Mouse (Mus musculus) forebrain, embryonic 13.5 days (tissue): ENCODE results near the gene Rab1a. TPM values are rescaled to one million over a fixed set of nuclear protein-coding genes. Genes with fewer than 3 reads are reported as not detected.
A peak's percentile ranks its signal among the peaks of the same experiment; 100 is the strongest.

Experiments
- ATAC-seq: fragments of 200-750 bp; cut with Nextera tagmentation; 2 replicates; pipeline ENCODE4 v1.8.0; 2017
- H3K27ac ChIP-seq: fragments of 300-500 bp; sonication (generic); 2 replicates; pipeline ENCODE4 v1.5.1; 2015; ENCODE audit warnings: inconsistent platforms, mild to moderate bottlenecking, moderate library complexity
- H3K27me3 ChIP-seq: fragments of 300-500 bp; sonication (generic); 2 replicates; pipeline ENCODE4 v1.6.1; 2015; ENCODE audit warnings: mild to moderate bottlenecking, inconsistent platforms
- H3K36me3 ChIP-seq: fragments of 300-500 bp; sonication (generic); 2 replicates; pipeline ENCODE4 v1.6.1; 2015; ENCODE audit warnings: mild to moderate bottlenecking, inconsistent platforms; ENCODE audit not compliant: poor library complexity, severe bottlenecking
- H3K4me1 ChIP-seq: fragments of 300-500 bp; sonication (generic); 2 replicates; pipeline ENCODE4 v1.6.1; 2015; ENCODE audit warnings: inconsistent platforms
- H3K4me2 ChIP-seq: fragments of 300-500 bp; sonication (generic); 2 replicates; pipeline ENCODE4 v1.6.1; 2015; ENCODE audit warnings: inconsistent platforms, mild to moderate bottlenecking, moderate library complexity
- H3K4me3 ChIP-seq: fragments of 300-500 bp; sonication (generic); 2 replicates; pipeline ENCODE4 v1.5.1; 2015; ENCODE audit warnings: mild to moderate bottlenecking, inconsistent platforms
- H3K9ac ChIP-seq: fragments of 300-500 bp; sonication (generic); 2 replicates; pipeline ENCODE4 v1.6.1; 2015; ENCODE audit warnings: mild to moderate bottlenecking, inconsistent platforms
- H3K9me3 ChIP-seq: fragments of 300-500 bp; sonication (generic); replicated peaks from 2 replicates; pipeline ENCODE4 v1.6.1; 2016; ENCODE audit warnings: inconsistent platforms
- WGBS: fragments of 180-500 bp; shearing (Covaris S2); methylation state at CpG from one replicate; pipeline ENCODE4 v1.1.7; 2015; 5-methylcytosine and 5-hydroxymethylcytosine counted together
- polyA plus RNA-seq: library from polyadenylated mRNA; unstranded; fragments of >200 nt; fragmentation: Nextera tagmentation; extraction: Ambion mirVana; gene quantifications from 2 replicates; pipeline ENCODE4 v1.2.1, GENCODE M21; 2015

Gene Rab1a
- polyA plus RNA-seq, 1 experiment from 2014 or later = 300 TPM

DNA sequence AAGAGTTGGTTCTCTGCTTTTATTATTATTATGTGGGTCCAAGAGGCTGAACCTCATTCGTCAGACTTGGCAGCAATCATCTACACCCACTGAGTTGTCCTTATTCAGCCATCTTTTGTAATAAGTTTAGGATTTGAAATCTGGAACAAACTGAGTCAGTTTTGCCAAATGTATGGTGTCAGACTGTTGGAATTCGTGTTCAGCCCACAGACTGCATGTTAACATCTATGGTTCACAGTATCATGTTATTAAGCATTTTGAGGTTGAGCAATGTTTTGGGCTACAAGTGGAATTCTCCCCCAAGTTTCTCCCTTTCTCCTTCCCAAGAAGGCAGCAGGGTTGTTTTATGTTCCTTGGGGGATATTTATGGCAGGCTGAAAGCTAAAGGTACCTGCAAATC, 51.9 kb downstream of the Rab1a start:
- Histone ChIP-seq H3K36me3 (no peaks in the 10 kb centered on the region), H3K4me2 (no peak overlapping the region), H3K4me1 (peaks cover 5% of the 10 kb centered on the region), H3K27me3 (no peaks in the 10 kb centered on the region), H3K4me3 (no peak overlapping the region), H3K27ac (no peak overlapping the region), H3K9ac (no peak overlapping the region), H3K9me3 (no peaks in the 10 kb centered on the region)
- no peak for ATAC-seq
- 79% methylated on average over 2 of the region's 2 CpGs for WGBS

DNA sequence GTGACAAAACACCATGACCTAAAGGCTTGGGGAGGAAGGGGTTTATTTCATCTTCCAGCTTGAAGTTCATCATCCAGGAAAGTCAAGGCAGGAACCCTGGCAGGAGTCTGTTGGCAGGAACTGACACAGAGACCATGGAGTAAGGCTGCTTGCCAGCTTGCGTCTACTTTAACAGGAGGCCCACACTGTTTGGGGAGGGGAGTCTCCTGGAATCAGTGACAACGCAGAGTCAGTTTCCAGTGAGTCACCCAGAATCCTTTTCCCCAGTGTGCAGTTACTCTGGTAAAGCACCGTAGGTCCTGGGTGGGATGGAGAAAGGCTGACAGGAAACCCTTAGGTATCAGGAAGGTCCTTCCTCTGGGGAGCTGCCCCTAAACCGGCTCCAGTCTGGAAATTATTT, 53.6 kb downstream of the Rab1a start:
- Histone ChIP-seq H3K4me3 (no peak overlapping the region), H3K4me1 (no peaks in the 10 kb centered on the region; the same call in 1 of the 2 replicates), H3K9ac (no peak overlapping the region), H3K27ac (no peak overlapping the region), H3K36me3 (no peaks in the 10 kb centered on the region), H3K9me3 (no peaks in the 10 kb centered on the region), H3K4me2 (no peak overlapping the region), H3K27me3 (no peaks in the 10 kb centered on the region)
- ATAC-seq = no peak
- WGBS = 91% methylated on average over 4 of the region's 4 CpGs

DNA sequence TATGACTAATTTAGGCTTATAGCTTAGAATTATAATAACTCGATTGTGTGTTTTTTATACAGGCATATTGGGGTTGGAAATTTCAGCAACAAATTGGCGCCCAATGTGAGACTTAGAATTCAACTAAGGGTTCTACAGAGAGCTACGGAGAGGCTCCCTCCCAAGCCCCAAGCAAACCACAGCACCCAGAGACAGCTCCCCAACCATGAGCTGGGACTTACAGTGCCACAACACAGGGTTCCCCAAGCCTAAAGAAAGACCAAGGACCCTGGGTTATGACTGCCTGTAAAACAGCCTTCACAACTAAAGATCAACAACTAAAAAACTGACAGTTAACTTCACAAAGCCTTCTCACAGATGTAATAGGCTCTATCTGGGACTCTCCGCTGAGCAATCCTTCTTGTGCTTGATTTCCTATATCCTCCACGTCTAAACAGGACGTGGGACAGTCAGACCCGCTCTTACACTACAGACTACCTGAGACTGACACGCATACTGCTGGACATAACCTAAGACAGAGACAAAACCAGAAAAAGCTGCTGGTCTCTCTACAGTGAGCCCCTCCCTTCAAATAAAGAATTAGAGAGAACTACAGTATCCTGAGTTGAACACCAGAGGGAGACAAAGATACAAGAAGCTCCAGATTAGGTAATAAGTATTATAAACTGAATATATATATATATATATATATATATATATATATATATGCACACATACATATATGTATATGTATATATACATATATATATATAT, 61.6 kb downstream of the Rab1a start:
- 60% methylated on average over 8 of the region's 8 CpGs for WGBS
- Histone ChIP-seq H3K4me2 (no peak overlapping the region), H3K9me3 (no peaks in the 10 kb centered on the region), H3K4me3 (no peak overlapping the region), H3K4me1 (no peaks in the 10 kb centered on the region), H3K9ac (no peak overlapping the region), H3K27ac (no peak overlapping the region), H3K27me3 (no peaks in the 10 kb centered on the region), H3K36me3 (no peaks in the 10 kb centered on the region)
- peak; percentile 71 for ATAC-seq

DNA sequence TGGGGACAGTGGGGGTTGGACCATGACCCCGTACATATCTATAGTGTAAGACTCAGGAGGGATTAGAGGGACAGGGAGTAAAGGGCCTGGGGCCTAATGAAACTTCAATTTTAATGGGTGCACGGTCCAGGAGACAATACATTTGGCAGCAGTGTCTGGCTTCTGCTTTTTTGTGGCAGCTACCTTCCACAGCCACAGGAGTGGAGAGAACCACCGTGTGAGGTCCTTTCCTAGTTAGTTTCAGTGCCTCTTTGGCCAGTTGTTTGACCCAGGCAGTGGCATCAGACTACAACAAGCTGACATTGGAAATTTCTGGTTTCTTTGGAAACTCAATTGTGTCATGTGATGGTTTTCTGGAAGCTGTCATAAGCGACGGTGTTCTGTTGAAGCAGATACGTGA, 68.7 kb downstream of the Rab1a start:
- no peaks in the 10 kb centered on the region for H3K4me1 ChIP-seq
- H3K27me3 ChIP-seq = no peaks in the 10 kb centered on the region
- H3K4me3 ChIP-seq = no peak overlapping the region
- H3K9ac ChIP-seq = no peak overlapping the region
- H3K36me3 ChIP-seq = no peaks in the 10 kb centered on the region
- H3K4me2 ChIP-seq = no peak overlapping the region
- no peaks in the 10 kb centered on the region for H3K9me3 ChIP-seq
- ATAC-seq = no peak
- H3K27ac ChIP-seq = no peak overlapping the region
- 77% methylated on average over 6 of the region's 6 CpGs for WGBS

DNA sequence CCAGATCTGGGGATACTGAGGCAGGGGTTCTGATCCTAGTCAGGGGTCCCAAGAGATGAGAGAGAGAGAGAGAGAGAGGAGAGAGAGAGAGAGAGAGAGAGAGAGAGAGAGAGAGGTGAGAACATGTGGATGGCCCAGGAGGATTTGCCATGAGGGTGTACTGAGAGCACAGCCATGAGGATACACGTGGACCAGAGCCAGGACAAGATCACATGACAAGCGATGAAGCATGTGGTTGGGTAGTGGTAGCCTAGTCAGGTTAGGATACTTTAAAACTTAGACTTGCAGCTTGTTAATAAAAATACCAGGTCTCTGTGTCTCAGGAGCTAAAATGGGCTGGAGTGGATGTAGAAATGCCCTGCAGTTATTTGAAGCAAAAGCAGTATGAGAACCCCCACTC, 74.7 kb downstream of the Rab1a start:
- Histone ChIP-seq H3K9ac (no peak overlapping the region), H3K27me3 (no peaks in the 10 kb centered on the region), H3K27ac (no peak overlapping the region), H3K4me1 (no peaks in the 10 kb centered on the region), H3K36me3 (no peaks in the 10 kb centered on the region), H3K4me3 (no peak overlapping the region), H3K4me2 (no peak overlapping the region), H3K9me3 (no peaks in the 10 kb centered on the region)
- no peak for ATAC-seq
- 70% methylated on average over 2 of the region's 2 CpGs for WGBS

Other genes starting within 250 kb of the Rab1a start
- 148 and 166 TPM in 2 replicates for gene Actr2, start 88.5 kb upstream of the Rab1a start, polyA plus RNA-seq
- 25.0 and 30.9 TPM in 2 replicates for gene Cep68, start 48.0 kb downstream of the Rab1a start, polyA plus RNA-seq
- gene Slc1a4, start 131.3 kb downstream of the Rab1a start, polyA plus RNA-seq = 26.0 and 30.2 TPM in 2 replicates